Mouse (Mus musculus) layer of hippocampus, postnatal 10 days (tissue): ENCODE data around the gene Gsto2. TPM values are rescaled to one million over a fixed set of nuclear protein-coding genes. Genes with fewer than 3 reads are reported as not detected.
"Not testable (repeated sequence)": the region's sequence is repeated elsewhere in the genome, so short reads cannot be mapped to it uniquely, and the experiment has no call there.

Source experiments
- DNase-seq, 2 experiments: peaks; one replicate each; pipeline ENCODE4 v3.0.0; 2021; ENCODE audit warnings: low spot score in 2 of 2
- long read RNA-seq: library from polyadenylated mRNA; stranded (forward); transcript quantifications from one replicate; pipeline ENCODE4 v2.0.0, GENCODE M21; 2023
- total RNA-seq, 2 experiments: library from RNA; stranded (reverse); gene quantifications; 2 replicates each; pipeline ENCODE4 v1.2.3; 2021

Gsto2 gene
- total RNA-seq, result 1 to 10 TPM; 1.3 to 1.4 TPM
- long read RNA-seq, result 0 reads

DNA sequence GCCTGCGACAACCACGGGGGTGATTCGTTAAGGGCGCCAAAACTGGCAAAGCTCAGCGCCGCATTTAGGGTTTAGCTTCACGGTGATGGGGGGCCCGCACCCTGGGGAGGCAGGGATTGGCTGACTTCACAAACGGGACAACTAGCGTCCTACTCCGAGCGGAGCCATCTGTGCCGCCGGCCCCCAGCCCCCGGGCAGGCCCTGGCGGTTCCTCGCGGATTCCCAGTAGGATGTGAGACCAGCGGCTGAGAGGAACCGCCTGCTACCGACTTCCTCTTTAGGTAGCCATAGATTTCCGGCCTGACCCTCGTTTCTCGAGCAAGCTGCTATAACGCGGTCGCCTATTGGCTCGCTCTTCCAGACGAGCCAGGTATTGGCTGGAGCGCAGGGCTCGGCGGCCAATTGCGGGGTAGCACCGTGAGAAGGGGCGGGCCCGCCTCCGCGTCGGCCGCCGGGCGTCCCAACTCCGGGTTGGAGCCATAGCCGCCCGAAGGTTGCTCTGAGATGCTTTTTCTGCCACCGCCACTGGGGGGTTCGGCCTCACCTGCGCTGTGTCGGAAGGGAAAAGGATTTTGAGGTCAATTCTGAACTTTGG is at the start of gene Gsto2:
Gene Gsto2 (plus strand): TSS at position 182 of the 595 bp plus-strand sequence.
- DNase-seq, result peak; percentile 90 to 94

GRCm38 (mm10) chr19:47817692-47818091 is 47.6 kb upstream of the Gsto2 start:
- peak in 1 of 2 experiments; percentile 28 for DNase-seq

- DNase-seq, result peak; percentile 86 to 87
Observed at GRCm38 (mm10) chr19:47820832-47821493, 44.4 kb upstream of the Gsto2 start.

GRCm38 (mm10) chr19:47821494-47821872 is 43.9 kb upstream of the Gsto2 start:
- DNase-seq, result peak in 1 of 2 experiments; percentile 13

DNA sequence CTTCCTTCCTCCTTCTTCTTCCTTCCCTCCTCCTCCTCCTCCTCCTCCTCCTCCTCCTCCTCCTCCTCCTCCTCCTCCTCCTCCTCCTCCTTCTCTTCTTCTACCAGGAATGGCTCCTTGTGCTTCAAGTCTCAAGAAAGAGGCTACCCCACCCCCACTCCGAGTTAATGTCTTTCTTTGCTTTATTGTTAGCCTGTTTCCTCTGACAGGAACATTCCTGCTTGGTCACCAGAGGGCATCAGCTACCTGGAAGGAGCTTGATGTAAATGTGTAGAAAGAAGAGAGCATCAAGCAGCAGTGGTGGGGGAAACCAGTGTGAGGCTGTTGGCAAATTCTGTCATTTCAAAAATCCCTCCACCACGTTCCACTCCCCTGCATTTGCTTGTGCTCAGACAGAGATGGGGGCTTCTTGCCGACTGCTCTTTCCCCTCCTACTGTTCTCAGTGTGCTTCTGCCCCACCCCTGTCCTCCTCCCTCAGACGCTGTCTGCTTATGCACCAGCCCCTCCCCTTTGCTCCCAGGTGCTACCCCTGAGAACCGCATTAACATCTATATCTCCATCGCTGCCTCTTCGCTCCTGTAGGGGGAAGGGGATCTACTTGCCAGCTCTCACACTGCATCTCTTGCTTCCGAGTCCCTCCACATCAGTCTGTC is 43.1 kb upstream of the Gsto2 start:
- no peak for DNase-seq

DNA sequence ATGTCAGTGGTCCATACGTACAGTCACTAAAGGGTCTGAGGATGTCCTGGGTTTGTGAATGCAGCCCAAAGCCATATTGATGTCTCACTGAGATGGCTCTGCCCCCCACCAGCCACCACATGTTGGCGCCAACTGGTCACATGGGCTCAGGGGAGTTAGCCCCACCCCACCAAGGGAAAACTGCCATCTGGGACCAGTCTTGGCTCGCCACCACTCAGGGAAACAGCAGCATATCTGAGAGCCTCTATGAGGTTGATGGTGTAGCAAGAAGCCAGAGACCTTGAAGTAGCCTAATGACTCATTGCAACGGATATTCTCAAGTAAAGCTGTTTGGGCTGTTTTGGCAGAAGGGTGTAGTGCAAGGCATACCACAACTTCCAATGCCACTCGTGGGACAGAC is 41.3 kb upstream of the Gsto2 start:
- DNase-seq, result no peak

GRCm38 (mm10) chr19:47829913-47830450 is 35.4 kb upstream of the Gsto2 start:
- DNase-seq, result no peak

DNA sequence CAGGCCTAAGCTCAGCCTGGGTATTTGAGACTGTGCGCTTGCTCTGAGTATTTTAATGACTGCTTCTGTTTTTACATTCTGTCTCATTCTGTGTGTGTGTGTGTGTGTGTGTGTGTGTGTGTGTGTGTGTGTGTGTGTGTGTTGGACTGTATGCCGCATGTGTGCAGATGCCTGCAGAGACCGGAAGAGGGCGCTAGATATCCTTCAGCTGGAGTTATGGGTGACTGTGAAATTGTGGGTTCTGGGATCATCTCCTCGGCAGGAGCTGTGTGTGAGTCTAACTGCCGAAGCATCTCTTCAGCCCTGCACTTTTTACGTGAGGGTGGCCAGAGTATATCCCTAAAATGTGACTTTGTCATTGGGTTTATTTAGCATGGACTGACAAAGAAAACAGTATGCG is 34.2 kb upstream of the Gsto2 start:
- DNase-seq, result no peak

- no peak for DNase-seq
Observed at GRCm38 (mm10) chr19:47832316-47832715, 33.0 kb upstream of the Gsto2 start.

DNA sequence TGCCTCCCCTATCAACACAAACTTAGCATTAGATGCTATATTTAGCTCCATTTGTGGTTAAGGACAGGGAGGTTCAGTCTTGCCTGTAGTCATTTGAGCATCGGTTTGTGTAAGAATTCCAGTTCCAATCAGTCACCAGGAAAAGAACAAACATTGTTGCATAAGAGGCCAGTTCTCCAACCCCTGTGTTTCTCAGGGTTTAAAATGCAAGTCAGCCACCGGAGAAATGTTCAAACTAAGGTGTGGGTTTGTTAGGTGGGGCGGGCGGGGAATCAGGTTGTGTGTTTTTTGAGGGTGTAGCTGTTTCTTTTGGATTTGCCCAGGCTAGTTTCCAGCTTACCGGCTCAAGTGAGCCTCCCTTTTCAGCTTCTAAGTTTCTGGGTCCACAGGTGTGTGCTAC is 30.7 kb upstream of the Gsto2 start:
- DNase-seq, result no peak

GRCm38 (mm10) chr19:47835776-47836175 is 29.6 kb upstream of the Gsto2 start:
- no peak for DNase-seq

- peak; percentile 66 to 69 for DNase-seq
Observed at GRCm38 (mm10) chr19:47836701-47837526, 28.4 kb upstream of the Gsto2 start.

- DNase-seq, result no peak
Observed at GRCm38 (mm10) chr19:47837527-47837901, 27.8 kb upstream of the Gsto2 start.

GRCm38 (mm10) chr19:47841234-47841633 is 24.1 kb upstream of the Gsto2 start:
- DNase-seq, result not testable (repeated sequence)

DNA sequence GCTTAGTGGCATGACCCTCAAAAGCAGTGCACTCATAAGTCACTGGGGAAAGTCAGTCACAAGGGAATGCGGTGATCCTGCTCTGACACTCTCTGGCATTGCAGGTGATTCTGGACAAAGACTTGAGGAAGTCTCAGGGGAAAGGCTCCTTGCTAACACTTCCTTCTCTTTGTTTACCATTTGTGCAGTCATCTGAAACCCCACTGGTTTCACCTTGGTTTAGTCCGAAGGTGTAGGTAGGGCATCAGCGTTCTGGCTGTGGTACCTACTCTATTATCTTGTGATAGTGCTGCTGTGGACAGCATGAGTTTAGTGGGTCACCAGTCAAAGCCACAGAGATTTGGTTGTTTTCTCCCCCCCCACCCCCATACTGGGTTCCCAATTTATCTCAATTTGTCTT is 15.6 kb upstream of the Gsto2 start:
- no peak for DNase-seq

GRCm38 (mm10) chr19:47852131-47852530 is 13.2 kb upstream of the Gsto2 start:
- DNase-seq, result not testable (repeated sequence)

GRCm38 (mm10) chr19:47853053-47853452 is 12.3 kb upstream of the Gsto2 start:
- DNase-seq, result no peak

DNA sequence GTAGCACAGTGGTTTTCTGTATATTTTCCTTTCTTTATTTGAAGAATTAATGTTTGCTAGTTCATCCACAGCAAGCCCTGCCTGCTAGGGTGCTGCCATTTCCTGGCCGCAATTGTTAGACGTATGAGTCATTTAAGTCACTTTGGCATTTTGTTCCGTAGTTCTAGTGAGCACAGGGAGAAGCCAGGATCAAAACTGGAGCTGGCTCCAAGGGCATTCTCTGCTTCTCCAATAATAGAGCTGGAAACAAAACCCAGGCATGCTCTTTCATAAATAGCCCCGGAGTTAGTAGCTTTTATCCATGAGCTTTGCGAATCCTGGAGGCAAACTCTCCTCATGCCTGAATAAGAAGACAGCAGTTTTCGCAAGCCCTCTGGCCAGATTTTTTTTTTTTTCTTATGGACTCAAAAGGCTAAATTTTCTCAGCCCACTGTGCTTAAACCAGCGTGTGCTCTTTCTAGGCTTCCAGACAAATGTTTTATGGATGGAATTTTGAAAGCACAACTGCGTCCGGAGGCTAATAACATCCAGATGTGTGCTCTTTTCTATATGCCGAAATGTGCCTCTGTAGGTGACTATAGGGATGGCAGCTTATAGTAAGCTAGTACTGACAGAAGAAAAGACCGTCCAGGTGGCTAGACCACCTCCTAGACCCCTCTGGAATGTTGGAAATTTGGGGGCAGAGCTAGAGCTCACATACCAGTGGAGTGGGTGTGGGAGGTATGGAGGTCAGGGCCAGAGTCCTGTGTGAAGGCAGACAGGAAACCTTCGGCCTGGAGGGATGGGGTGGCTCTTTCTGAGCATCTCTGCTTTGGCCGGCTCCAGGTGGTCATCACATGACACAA is 11.2 kb upstream of the Gsto2 start:
- no peak for DNase-seq

- peak; percentile 86 to 88 for DNase-seq
Observed at GRCm38 (mm10) chr19:47854796-47855783, 10.2 kb upstream of the Gsto2 start, which contains the start of gene Gsto1. Gene Gsto1, plus strand, starts transcription at chr19:47854970.
